Mouse (Mus musculus): Measurements from ENCODE around the gene Hadha. TPM values are rescaled to one million over a fixed set of nuclear protein-coding genes. Genes with fewer than 3 reads are reported as not detected.

The Hadha gene
- polyA plus RNA-seq, 1 experiment from 2014 or later, result 156 TPM

- H3K36me3 ChIP-seq, result peaks cover 38% of the 10 kb centered on the region
- H3K9me3 ChIP-seq (replicated peaks), result no peaks in the 10 kb centered on the region
- peak within 1 kb of the TSS; percentile 81 for H3K9ac ChIP-seq
- WGBS, result 1% methylated on average over 45 of the region's 45 CpGs
- peak within 1 kb of the TSS; percentile 91 for H3K27ac ChIP-seq
- peaks cover 21% of the 10 kb centered on the region for H3K4me1 ChIP-seq
- peak within 1 kb of the TSS; percentile 87 for H3K4me3 ChIP-seq (replicated peaks)
- peak within 1 kb of the TSS; percentile 83 for H3K4me2 ChIP-seq
- H3K27me3 ChIP-seq, result no peaks in the 10 kb centered on the region
- peak; percentile 92 for ATAC-seq (replicated peaks; ENCODE audit: low FRiP score)
Measured at GRCm38 (mm10) chr5:30072825-30073821, 81.8 kb downstream of the Hadha start, which contains the start of gene Tyms. Gene Tyms, minus strand, starts transcription at chr5:30073617.

GRCm38 (mm10) chr5:30072377-30072776, 82.6 kb downstream of the Hadha start:
- H3K4me1 ChIP-seq, result peaks cover 27% of the 10 kb centered on the region
- no peak overlapping the region for H3K27ac ChIP-seq
- peak; percentile 55; the same call in 1 of the 2 replicates for ATAC-seq (replicated peaks; ENCODE audit: low FRiP score)
- WGBS, result 23% methylated on average over 3 of the region's 3 CpGs
- peak overlapping the region; percentile 87 for H3K4me3 ChIP-seq (replicated peaks)
- H3K4me2 ChIP-seq, result peak overlapping the region; percentile 83
- H3K9ac ChIP-seq, result peak overlapping the region; percentile 81
- no peaks in the 10 kb centered on the region for H3K27me3 ChIP-seq
- peaks cover 45% of the 10 kb centered on the region for H3K36me3 ChIP-seq
- H3K9me3 ChIP-seq (replicated peaks), result no peaks in the 10 kb centered on the region

GRCm38 (mm10) chr5:30071677-30072076, 83.3 kb downstream of the Hadha start:
- peak overlapping the region; percentile 81 for H3K9ac ChIP-seq
- no peaks in the 10 kb centered on the region for H3K9me3 ChIP-seq (replicated peaks)
- peak overlapping the region; percentile 83 for H3K4me2 ChIP-seq
- 69% methylated on average over 6 of the region's 6 CpGs for WGBS
- H3K4me3 ChIP-seq (replicated peaks), result peak overlapping the region; percentile 87
- no peak for ATAC-seq (replicated peaks; ENCODE audit: low FRiP score)
- H3K27ac ChIP-seq, result no peak overlapping the region
- peaks cover 51% of the 10 kb centered on the region for H3K36me3 ChIP-seq
- H3K4me1 ChIP-seq, result peaks cover 27% of the 10 kb centered on the region
- no peaks in the 10 kb centered on the region for H3K27me3 ChIP-seq

MicroRNA genes within 50 kb of the gene (microRNA counts, 519-probe panel; counts per million panel counts)
- 2,125 counts per million, percentile 21 among the panel's probes with 10 or more counts for microRNA mmu-miR-1960

Small RNA genes within 50 kb of the gene (microRNA-seq; reads per million reads assigned to microRNA genes)
- 1.0 reads per million for gene Mir1960

Other genes starting within 250 kb of the Hadha start
- 0.12 and 0.23 TPM in 2 replicates for gene Il6, start 142.0 kb downstream of the Hadha start, polyA plus RNA-seq (2015; fragmentation: Nextera tagmentation; extraction: Ambion mirVana)
- 305 and 313 TPM in 2 replicates for gene Tyms, start 81.5 kb downstream of the Hadha start, polyA plus RNA-seq (2015; fragmentation: Nextera tagmentation; extraction: Ambion mirVana)
- 0.55 and 0.62 TPM in 2 replicates for gene Garem2, start 50.0 kb downstream of the Hadha start, polyA plus RNA-seq (2015; fragmentation: Nextera tagmentation; extraction: Ambion mirVana)
- not detected in 2 replicates for gene 3110082J24Rik, start 49.1 kb downstream of the Hadha start, polyA plus RNA-seq (2015; fragmentation: Nextera tagmentation; extraction: Ambion mirVana)
- 157 TPM in 2 replicates for gene Hadhb, start 86 bp upstream of the Hadha start, polyA plus RNA-seq (2015; fragmentation: Nextera tagmentation; extraction: Ambion mirVana)
- gene Adgrf3, start 50.6 kb upstream of the Hadha start, polyA plus RNA-seq (2015; fragmentation: Nextera tagmentation; extraction: Ambion mirVana), result 0.17 and 0.26 TPM in 2 replicates
- 14.0 and 14.3 TPM in 2 replicates for gene Selenoi, start 77.4 kb upstream of the Hadha start, polyA plus RNA-seq (2015; fragmentation: Nextera tagmentation; extraction: Ambion mirVana)
- gene Drc1, start 126.2 kb upstream of the Hadha start, polyA plus RNA-seq (2015; fragmentation: Nextera tagmentation; extraction: Ambion mirVana), result 0.30 and 0.84 TPM in 2 replicates